13 mouse cellular contexts compared by ENCODE assay signal in the genomic region with DNA sequence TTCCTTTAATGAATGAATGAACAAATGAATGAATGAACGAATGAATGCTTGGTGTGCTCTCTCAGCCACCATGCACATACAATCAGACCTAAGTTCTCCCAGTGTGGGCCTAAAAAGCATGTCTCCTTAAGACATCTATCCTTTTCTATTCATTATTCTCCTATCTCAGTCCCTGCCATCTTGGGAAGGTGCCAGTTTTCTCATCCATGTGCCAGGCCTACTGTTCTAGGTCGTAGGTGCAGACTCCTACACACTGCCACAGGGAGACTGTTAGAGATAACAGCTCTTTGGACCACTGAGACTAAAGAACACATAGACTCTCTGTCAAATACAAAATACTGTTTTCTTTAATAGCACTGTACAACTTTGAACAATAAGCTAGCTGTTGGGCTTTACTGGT.
A peak's percentile ranks its signal among the peaks of the same experiment; 100 is the strongest.
DNase-seq lines count a peak whose midpoint lies in the region; ATAC-seq lines count a peak whose summit lies in the region.
"Had no signal": no experiment of that assay in that cellular context is flagged by ENCODE, and none has a peak within 500 bp of the region (broad histone marks: within the 10 kb centered on the region; RNA-seq: fewer than 3 reads in every experiment).

No protein-coding gene starts in this region.

- DNase-seq in cerebellum, adult 9-10 months, result peak; percentile 4
- peak; percentile 60 to 66 for DNase-seq in cerebellum, postnatal 14 days
- DNase-seq in cerebellum, adult 9-11 months, result no peak
- DNase-seq in layer of hippocampus, adult 11-12 months (ENCODE audit: low spot score), result peak; percentile 8
- no peak for DNase-seq in layer of hippocampus, adult 9-10 months (ENCODE audit: low spot score)
- no peak for DNase-seq in left cerebral cortex, postnatal 36 days (ENCODE audit: low spot score in 2 of 2)
- DNase-seq: adrenal gland, adult 2 months; adrenal gland, postnatal 10 days; adrenal gland, postnatal 25 days; forebrain, postnatal 0 days had no signal

- no peak for ATAC-seq in cerebellum, adult (ENCODE audit: insufficient number of reproducible peaks, low FRiP score, low TSS enrichment)
- ATAC-seq: forebrain, embryonic 13.5 days; forebrain, embryonic 15.5 days; forebrain, postnatal 0 days had no signal

- intact Hi-C loops in left cerebral cortex, postnatal 36 days (cut with DNase I), result no loop called here

Comparison
In these comparisons a context has a peak if more than half of its experiments do, and no peak if none do; other contexts are left out.
1. DNase-seq: peak in cerebellum, adult 9-10 months (single experiment), cerebellum, postnatal 14 days (2 of 2) and layer of hippocampus, adult 11-12 months (single experiment); none in cerebellum, adult 9-11 months (single experiment), layer of hippocampus, adult 9-10 months (single experiment) and left cerebral cortex, postnatal 36 days (0 of 2).